Mouse (Mus musculus): ENCODE results near the gene Plin3. TPM values are rescaled to one million over a fixed set of nuclear protein-coding genes. Genes with fewer than 3 reads are reported as not detected.

The Plin3 gene
- total RNA-seq, 2 experiments from 2014 or later: 7.7 to 11.4 TPM

- DNase-seq (ENCODE audit: extremely low spot score in 1 of 2, low spot score in 2 of 2): no peak
- no peak overlapping the region for H3K4me3 ChIP-seq
- peak overlapping the region; percentile 44; the same call in 1 of the 2 replicates for H3K27ac ChIP-seq
- intact Hi-C loops (cut with DNase I): loop anchor here (5.0 kb wide), 1 partner anchor 211 kb away; no protein-coding TSS in a partner anchor
- TF ChIP-seq CTCF (IDR thresholded peaks at IDR 0.05): no peak
Measured at GRCm38 (mm10) chr17:56281193-56281592, 11.5 kb downstream of the Plin3 start.

DNA sequence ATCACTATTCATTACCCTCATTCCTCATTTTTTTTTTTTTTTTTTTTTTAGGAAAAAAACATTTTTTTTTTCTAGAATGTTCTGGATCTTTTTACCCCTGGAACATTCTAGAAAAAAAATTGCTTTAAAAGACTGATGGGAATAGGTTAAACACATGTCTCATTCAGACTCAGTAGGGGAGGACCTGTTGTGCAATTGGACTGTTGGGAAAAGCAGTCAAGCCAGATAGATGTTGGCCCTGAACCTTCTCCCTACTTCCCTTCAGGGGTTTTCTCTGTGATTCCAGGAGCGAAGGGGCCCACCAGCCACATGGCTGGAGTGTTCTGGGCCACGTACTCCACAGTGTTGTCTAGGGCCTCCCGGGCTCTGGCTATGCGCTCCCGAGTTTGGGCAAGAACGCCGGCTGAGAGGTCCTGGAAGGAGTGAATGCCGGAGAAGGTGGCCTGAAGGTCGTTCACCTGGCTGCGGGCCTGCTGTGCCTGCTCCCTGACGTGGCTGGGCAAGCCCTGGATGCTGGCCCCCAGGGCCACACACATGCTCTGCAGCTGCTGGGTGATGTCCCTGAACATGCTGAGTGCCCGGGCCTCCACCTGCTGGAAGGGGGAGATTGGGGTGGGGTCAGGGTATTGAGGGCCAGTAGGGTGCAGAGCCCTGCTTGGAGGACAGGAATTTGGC lies 13.1 kb downstream of the Plin3 start:
- Histone ChIP-seq H3K27ac (no peak overlapping the region), H3K4me3 (no peak overlapping the region)
- no peak for TF ChIP-seq CTCF (IDR thresholded peaks at IDR 0.05)
- no peak for DNase-seq (ENCODE audit: extremely low spot score in 1 of 2, low spot score in 2 of 2)
- intact Hi-C loops (cut with DNase I): loop anchor here (5.0 kb wide), 2 partner anchors 73 to 213 kb away; no protein-coding TSS in a partner anchor

DNA sequence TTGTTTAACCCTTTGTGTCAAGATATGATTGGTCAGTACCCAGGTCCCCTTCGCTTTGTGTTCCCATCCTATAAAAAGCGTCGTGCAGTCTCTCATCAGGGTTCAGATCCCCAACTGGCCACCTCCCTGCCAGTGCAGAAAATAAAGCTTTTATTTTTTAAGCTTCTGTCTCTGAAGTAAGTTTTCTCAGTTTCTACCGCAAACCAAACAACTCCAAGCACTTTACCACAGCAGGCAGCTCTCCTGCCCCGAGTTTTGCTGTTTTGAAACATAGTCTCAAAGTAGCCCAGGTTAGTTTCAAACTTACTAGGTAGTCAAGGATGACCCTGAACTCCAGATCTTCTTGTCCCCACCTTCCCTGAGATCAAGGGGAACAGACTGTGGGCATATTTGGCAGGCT lies 14.3 kb downstream of the Plin3 start:
- Histone ChIP-seq H3K27ac (no peak overlapping the region; the same call in 1 of the 2 replicates), H3K4me3 (no peak overlapping the region)
- no peak for DNase-seq (ENCODE audit: extremely low spot score in 1 of 2, low spot score in 2 of 2)
- no peak for TF ChIP-seq CTCF (IDR thresholded peaks at IDR 0.05)
- intact Hi-C loops (cut with DNase I): loop anchor here (5.0 kb wide), 1 partner anchor 74 kb away; no protein-coding TSS in a partner anchor

DNA sequence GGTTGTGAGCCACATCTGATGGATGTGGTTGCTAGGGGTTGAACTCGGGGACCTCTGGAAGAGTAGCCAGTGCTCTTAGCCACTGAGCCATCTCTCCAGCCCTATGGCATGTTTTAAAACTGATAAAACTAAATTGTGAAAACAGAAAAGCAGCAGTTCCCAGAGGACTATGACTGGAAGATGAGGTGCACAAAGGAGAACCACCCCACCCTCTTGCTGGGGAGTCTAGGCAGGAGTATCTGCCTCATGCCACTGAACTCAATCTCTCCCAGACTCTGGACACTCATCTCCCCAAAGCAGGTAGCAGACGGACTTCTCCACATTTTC lies 15.1 kb downstream of the Plin3 start:
- Histone ChIP-seq H3K27ac (peak overlapping the region; percentile 91), H3K4me3 (no peak overlapping the region)
- DNase-seq (ENCODE audit: extremely low spot score in 1 of 2, low spot score in 2 of 2): no peak
- TF ChIP-seq CTCF (IDR thresholded peaks at IDR 0.05): no peak
- intact Hi-C loops (cut with DNase I): loop anchor here (2.0 to 5.0 kb wide), 2 partner anchors 49 to 75 kb away; partner anchors contain the start of gene Kdm4b

- intact Hi-C loops (cut with DNase I): loop anchor here (2.0 to 5.0 kb wide), 2 partner anchors 50 to 75 kb away; partner anchors contain the start of gene Kdm4b
- DNase-seq (ENCODE audit: extremely low spot score in 1 of 2, low spot score in 2 of 2): peak; percentile 68 to 83
- TF ChIP-seq CTCF (IDR thresholded peaks at IDR 0.05): peak; percentile 50
- peak within 1 kb of the TSS; percentile 91 for H3K27ac ChIP-seq
- H3K4me3 ChIP-seq: peak within 1 kb of the TSS; percentile 57
Measured at GRCm38 (mm10) chr17:56276643-56277566, 15.8 kb downstream of the Plin3 start, which contains the start of gene Ticam1. TSS of gene Ticam1 (minus strand) at chr17:56276786.

- Histone ChIP-seq H3K4me3 (peak overlapping the region; percentile 57), H3K27ac (peak overlapping the region; percentile 91)
- TF ChIP-seq CTCF (IDR thresholded peaks at IDR 0.05): no peak
- intact Hi-C loops (cut with DNase I): loop anchor here (2.0 to 5.0 kb wide), 2 partner anchors 51 to 76 kb away; partner anchors contain the start of gene Kdm4b
- DNase-seq (ENCODE audit: extremely low spot score in 1 of 2, low spot score in 2 of 2): no peak
Measured at GRCm38 (mm10) chr17:56275842-56276480, 16.7 kb downstream of the Plin3 start.

DNA sequence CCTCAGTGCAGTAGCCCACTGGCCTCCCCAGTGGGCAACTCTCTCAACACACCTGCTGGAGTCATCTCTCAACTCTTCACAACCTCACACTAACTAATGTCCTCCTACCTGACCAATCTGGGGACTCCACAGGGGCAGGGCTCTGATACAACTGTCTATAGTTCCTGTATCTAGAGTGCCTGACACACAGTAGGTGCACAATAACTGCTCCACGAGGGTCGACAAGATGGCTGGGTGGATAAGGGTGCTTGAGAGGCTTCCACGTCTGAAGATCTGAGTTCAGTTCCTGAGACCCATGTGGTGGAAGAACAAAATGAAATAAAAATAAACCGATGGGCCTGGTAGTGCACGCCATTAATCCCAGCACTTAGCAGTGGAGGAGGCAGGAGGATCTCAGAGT lies 18.7 kb downstream of the Plin3 start:
- no peak overlapping the region for H3K27ac ChIP-seq
- TF ChIP-seq CTCF (IDR thresholded peaks at IDR 0.05): no peak
- no peak for DNase-seq (ENCODE audit: extremely low spot score in 1 of 2, low spot score in 2 of 2)
- H3K4me3 ChIP-seq: no peak overlapping the region
- intact Hi-C loops (cut with DNase I): no loop called here

GRCm38 (mm10) chr17:56273482-56273881 lies 19.2 kb downstream of the Plin3 start:
- Histone ChIP-seq H3K27ac (no peak overlapping the region), H3K4me3 (no peak overlapping the region)
- DNase-seq (ENCODE audit: extremely low spot score in 1 of 2, low spot score in 2 of 2): no peak
- TF ChIP-seq CTCF (IDR thresholded peaks at IDR 0.05): no peak
- intact Hi-C loops (cut with DNase I): no loop called here

DNA sequence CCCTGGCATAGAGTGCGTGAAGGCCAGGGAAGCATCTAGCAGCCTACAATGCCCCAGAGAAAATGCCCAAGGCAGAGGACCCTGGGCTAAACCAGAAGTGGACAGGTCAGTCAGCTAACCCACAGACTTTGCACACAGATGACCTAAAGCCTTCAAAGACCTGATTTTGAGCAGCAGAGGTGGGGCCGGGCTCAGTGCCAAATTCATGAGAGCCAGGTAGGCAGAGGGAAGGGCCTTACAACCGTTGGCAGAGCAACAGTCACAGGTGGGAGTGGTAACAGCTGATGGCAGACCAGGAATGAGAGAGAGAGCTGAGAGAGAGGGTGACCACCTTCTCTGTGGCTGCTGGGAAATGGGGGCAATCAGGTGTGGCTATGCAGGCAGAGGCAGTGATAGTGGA lies 20.0 kb downstream of the Plin3 start:
- no peak for TF ChIP-seq CTCF (IDR thresholded peaks at IDR 0.05)
- H3K4me3 ChIP-seq: no peak overlapping the region
- no peak for DNase-seq (ENCODE audit: extremely low spot score in 1 of 2, low spot score in 2 of 2)
- intact Hi-C loops (cut with DNase I): no loop called here
- no peak overlapping the region for H3K27ac ChIP-seq

DNA sequence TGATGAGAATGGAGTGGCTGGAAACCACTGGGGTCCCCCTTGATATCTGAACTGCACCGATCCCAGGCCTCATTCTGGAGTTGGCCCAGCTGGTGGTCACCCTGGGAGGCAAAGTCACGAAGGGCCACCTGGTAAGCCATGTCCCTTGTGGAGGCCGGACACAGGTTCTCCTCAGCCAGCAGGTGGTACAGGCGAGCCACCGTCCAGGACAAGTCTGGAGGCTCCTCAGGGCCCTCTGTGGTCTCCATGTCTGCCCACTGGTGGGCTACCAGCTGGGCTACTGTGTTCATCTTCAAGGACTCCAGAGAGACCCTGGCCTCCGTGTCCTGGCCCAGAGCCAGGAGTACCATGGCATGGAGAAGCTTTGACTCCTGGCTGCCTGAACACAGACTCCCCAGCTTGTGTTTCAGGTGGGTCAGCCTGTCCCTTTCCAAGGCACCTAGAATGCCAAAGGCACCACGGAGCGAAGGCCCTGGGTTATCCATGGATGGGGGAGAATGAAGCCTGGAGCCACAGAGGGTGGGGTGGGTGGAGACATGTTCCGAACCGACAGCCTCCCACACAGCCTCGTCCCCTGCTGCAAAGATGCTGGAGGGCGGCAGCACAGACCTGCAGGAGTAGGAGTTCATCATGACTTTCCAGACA lies 20.9 kb downstream of the Plin3 start:
- TF ChIP-seq CTCF (IDR thresholded peaks at IDR 0.05): no peak
- no peak for DNase-seq (ENCODE audit: extremely low spot score in 1 of 2, low spot score in 2 of 2)
- no peak overlapping the region; the same call in 1 of the 2 replicates for H3K27ac ChIP-seq
- intact Hi-C loops (cut with DNase I): no loop called here
- H3K4me3 ChIP-seq: no peak overlapping the region

DNA sequence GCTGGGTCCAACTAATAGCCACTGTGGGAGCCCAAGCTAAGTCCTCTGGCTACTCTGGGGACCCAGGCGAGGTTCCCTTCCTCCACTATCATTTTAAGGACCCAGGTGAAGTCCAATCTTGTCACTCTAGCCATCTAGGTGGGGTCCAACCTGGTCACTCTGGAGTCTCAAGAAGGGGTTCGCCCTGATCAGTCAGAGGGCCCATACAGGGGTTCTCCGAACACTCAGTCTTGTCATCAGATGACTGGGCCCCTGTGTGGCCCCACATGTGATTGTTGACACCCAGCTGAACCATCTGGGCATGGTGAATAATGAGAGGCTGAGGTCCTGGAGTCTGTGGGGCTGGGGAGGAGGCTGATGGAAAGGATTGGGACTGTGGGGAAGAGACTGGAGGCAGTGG lies 22.9 kb downstream of the Plin3 start:
- intact Hi-C loops (cut with DNase I): no loop called here
- no peak for TF ChIP-seq CTCF (IDR thresholded peaks at IDR 0.05)
- DNase-seq (ENCODE audit: extremely low spot score in 1 of 2, low spot score in 2 of 2): no peak
- peak overlapping the region; percentile 46 for H3K4me3 ChIP-seq
- peak overlapping the region; percentile 95 for H3K27ac ChIP-seq

Measured in left cerebral cortex, adult 2 months (tissue).